Mouse (Mus musculus): Measurements from ENCODE around the gene Pxylp1.

DNA sequence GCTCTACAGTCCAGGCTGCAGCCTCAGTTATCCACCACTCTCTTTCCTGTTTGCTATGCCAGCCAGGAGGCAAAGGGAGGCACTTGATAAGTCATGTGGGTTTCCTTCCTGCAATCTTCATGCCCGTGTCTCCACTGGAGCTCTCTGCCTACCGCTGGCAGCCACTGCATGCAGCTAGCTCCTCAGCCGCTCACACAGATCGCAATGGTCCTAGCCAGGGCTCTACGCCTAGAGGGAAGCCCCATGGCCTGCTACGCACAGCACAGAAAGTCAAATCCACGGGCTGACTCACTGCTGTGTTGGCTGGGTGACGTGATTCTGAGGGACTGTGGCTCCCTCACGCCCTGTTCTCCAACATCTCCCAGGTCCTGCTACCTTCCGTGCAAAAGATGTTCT lies 31.4 kb downstream of the Pxylp1 start:
- TF ChIP-seq CTCF (IDR thresholded peaks at IDR 0.05; ENCODE audit: control insufficient read depth, insufficient read depth, insufficient read length) = no peak
- no peak for TF ChIP-seq MAX (IDR thresholded peaks at IDR 0.05)
- no peak for TF ChIP-seq FOSL1 (IDR thresholded peaks at IDR 0.05; ENCODE audit: insufficient read depth, low read length, poor library complexity, severe bottlenecking)
- no peak for TF ChIP-seq USF1 (IDR thresholded peaks at IDR 0.05; ENCODE audit: low read depth)
- TF ChIP-seq CEBPB (IDR thresholded peaks at IDR 0.05; ENCODE audit: low read depth) = no peak

All from C2C12 (cell line).